Mouse (Mus musculus) myocyte (in vitro differentiated cells): Measurements from ENCODE around the gene Adra1b.

Experiments used
- CEBPB ChIP-seq: IDR thresholded peaks from 2 replicates; pipeline ENCODE4 v1.6.1; 2011; ENCODE audit warnings: mild to moderate bottlenecking, moderate library complexity; ENCODE audit not compliant: poor library complexity, insufficient read depth, severe bottlenecking
- E2F4 ChIP-seq: IDR thresholded peaks from one replicate; pipeline ENCODE4 v1.6.1; 2011; ENCODE audit warnings: mild to moderate bottlenecking, control low read depth, moderate library complexity; ENCODE audit not compliant: insufficient read depth
- MYOD1 ChIP-seq, 3 experiments: IDR thresholded peaks; one replicate each; pipeline ENCODE4 v1.6.1; 2011; ENCODE audit warnings: control low read depth in 2 of 3, low read depth in 2 of 3, mild to moderate bottlenecking in 2 of 3, moderate library complexity in 1 of 3; ENCODE audit not compliant: insufficient read length in 2 of 3, control insufficient read depth in 1 of 3
- POLR2A ChIP-seq: IDR thresholded peaks from one replicate; pipeline ENCODE4 v1.6.1; 2011; ENCODE audit warnings: low read depth, mild to moderate bottlenecking, control low read depth, moderate library complexity; ENCODE audit not compliant: insufficient read length
- POLR2AphosphoS2 ChIP-seq: IDR thresholded peaks from one replicate; pipeline ENCODE4 v1.6.1; 2011; ENCODE audit warnings: low read depth, control low read depth; ENCODE audit not compliant: insufficient read length
- SRF ChIP-seq: IDR thresholded peaks from one replicate; pipeline ENCODE4 v1.6.1; 2011; ENCODE audit warnings: low read depth; ENCODE audit not compliant: control insufficient read depth, insufficient read length
- TCF12 ChIP-seq: IDR thresholded peaks from one replicate; pipeline ENCODE4 v1.6.1; 2011; ENCODE audit warnings: mild to moderate bottlenecking, control low read depth; ENCODE audit not compliant: poor library complexity, insufficient read depth, severe bottlenecking
- USF1 ChIP-seq: IDR thresholded peaks from one replicate; pipeline ENCODE4 v1.6.1; 2011; ENCODE audit warnings: low read depth, mild to moderate bottlenecking, control low read depth, moderate library complexity

- TF ChIP-seq POLR2A (no peak), MYOD1 (IDR thresholded peaks at IDR 0.05; ENCODE audit: control insufficient read depth in 1 of 3, insufficient read length in 2 of 3, low read depth in 2 of 3) (no peak), POLR2AphosphoS2 (no peak), CEBPB (no peak), E2F4 (no peak), TCF12 (no peak), USF1 (no peak), SRF (no peak)
Observed at GRCm38 (mm10) chr11:43877211-43877610, 23.8 kb downstream of the Adra1b start.
